Mouse (Mus musculus): ENCODE data around the gene Ackr3.

Gene Ackr3

GRCm38 (mm10) chr1:90204821-90205220 is 1.0 kb downstream of the Ackr3 start:
- no peak for DNase-seq (ENCODE audit: low spot score)

- DNase-seq (ENCODE audit: low spot score), result no peak
These were observed 1.4 kb downstream of the Ackr3 start for GRCm38 (mm10) chr1:90205223-90205622.

DNA sequence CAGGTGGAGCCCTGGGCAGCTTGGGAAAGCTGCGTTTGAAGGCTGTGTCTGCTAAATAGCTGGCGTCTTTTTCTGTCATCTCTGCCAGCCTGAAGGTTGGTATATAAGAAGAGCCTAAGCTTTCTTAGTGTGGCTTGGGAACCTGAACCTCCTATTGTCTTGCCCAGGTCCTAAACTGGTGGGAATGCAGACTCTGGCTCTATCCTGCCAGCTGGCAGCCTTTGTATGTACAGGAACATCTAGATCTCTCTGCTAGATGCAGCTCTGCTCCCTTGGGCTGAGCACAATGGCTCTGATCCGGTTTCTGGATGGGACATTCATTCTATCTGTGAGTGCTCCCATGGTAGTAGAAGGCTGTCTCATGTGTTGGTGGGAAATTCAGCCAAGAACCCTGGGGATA is 2.9 kb downstream of the Ackr3 start:
- no peak for DNase-seq (ENCODE audit: low spot score)

GRCm38 (mm10) chr1:90207279-90207678 is 3.5 kb downstream of the Ackr3 start:
- no peak for DNase-seq (ENCODE audit: low spot score)

DNA sequence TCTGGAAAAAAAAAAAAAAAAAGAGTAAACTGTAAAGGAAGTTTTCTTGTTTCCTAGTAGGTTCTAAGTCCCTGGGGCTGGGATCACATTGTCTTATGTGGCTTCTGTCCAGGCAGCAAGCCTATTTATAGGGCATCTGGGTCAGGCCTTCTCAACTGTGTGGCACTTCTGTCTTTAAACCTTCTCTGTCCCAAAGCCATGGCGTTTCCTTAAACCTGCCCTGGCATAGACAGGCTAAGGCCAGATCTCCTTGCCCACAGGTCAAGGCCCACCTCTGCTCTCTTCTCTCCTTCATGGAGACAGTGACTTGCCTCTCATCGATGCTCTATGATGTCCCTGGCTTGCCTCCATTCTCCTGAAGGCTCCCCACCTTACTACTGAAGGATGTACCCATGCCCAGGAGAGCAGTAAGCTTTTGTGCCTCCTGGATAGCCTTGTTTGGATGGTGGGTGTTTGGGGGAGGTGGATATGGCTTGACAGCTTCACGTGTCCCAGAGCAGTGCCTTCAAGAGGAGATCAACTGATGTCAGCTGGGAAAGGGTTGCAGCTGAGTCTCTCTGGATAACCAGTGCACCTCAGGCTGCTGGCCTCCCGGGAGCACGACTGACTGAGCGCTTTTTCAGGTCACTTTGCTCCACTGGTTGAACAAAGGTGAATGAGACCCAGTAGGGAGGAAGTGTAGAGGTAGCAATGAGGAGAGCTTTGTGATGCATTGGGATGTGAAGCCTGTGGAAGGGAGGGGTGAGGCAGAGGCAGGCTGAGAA is 4.1 kb downstream of the Ackr3 start:
- DNase-seq (ENCODE audit: low spot score), result no peak

- DNase-seq (ENCODE audit: low spot score), result no peak
These were observed 4.7 kb downstream of the Ackr3 start for GRCm38 (mm10) chr1:90208503-90208860.

DNA sequence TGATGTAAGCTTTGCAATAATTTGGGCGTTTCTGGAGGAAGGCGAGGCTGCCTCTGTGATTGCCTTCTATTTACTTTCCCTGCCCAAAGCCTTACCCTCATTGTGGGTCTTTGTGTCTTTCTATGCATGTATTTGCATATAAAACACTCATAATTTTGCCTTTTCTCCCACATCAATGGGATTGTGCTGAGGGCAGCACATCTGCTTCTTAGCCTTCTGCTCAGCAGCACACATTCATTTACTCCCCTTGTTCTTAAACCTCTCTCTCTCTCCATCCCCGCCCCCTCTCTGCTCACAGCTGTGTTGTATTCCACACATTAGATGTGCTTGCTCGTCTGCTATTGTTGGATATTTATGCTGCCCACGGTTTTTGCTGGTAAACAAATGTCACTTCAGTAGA is 5.3 kb downstream of the Ackr3 start:
- no peak for DNase-seq (ENCODE audit: low spot score)

- DNase-seq (ENCODE audit: low spot score), result no peak
These were observed 6.0 kb downstream of the Ackr3 start for GRCm38 (mm10) chr1:90209741-90210140.

GRCm38 (mm10) chr1:90210346-90210745 is 6.6 kb downstream of the Ackr3 start:
- no peak for DNase-seq (ENCODE audit: low spot score)

- DNase-seq (ENCODE audit: low spot score), result no peak
These were observed 7.0 kb downstream of the Ackr3 start for GRCm38 (mm10) chr1:90210761-90211160.

GRCm38 (mm10) chr1:90212376-90212775 is 8.6 kb downstream of the Ackr3 start:
- no peak for DNase-seq (ENCODE audit: low spot score)

DNA sequence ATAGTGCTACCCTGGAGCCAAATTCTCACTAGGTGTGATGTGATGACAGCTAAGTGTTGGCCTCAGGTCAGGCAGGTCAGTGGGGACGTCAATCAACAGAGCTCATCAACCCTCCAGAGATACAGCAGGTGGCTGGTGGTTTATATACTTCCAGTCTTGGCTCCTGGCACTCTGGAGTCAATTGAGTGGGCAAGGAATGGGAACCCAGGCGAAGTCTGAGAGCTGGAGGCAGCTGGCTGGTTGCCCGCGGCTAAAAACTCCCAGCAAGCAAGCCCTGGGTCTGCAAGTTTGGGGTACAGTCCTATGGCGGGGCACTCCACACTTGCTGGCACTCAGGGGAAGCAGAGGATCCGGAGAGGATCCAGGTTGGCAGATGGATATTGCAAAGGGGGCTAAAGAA is 9.1 kb downstream of the Ackr3 start:
- no peak for DNase-seq (ENCODE audit: low spot score)

GRCm38 (mm10) chr1:90214021-90214420 is 10.2 kb downstream of the Ackr3 start:
- DNase-seq (ENCODE audit: low spot score), result no peak

DNA sequence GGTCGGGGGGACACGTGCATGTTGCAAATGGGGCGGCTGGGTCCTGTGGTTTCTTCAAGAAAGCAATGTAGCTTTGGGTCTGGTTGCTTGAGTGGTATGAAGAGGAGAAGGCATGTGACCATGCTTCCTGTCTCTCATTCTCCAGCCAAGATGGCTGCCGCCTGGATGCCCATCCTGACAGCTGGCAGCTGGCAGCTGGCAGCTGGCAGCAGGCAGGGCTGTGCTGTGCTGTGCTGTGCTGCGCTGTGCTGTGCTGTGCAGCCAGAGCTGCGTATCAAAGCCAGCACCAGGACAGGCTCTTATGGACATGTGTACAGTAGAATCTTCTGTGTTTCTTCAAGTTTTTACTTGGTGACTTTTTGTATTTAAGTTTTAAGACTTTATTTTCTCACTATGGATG is 11.1 kb downstream of the Ackr3 start:
- no peak for DNase-seq (ENCODE audit: low spot score)

DNA sequence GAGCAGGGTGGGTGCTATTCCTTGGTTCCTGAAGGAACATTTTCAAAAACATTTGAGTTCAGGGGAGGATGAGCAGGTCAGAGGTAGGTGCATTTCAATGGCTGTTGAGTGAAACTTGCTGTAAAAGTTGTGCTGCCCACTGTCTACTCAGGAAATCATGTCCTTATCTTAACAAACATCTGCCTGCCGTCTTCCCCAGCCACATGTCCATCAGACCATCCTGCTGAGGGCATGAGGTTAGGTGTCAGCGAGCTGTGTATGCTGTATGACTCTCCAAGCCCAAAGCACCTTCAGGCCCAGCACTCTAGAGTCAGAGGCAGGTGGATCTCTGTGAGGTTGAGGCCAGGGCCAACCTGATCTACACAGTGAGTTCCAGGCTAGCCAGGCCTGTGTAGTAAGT is 12.1 kb downstream of the Ackr3 start:
- no peak for DNase-seq (ENCODE audit: low spot score)

DNA sequence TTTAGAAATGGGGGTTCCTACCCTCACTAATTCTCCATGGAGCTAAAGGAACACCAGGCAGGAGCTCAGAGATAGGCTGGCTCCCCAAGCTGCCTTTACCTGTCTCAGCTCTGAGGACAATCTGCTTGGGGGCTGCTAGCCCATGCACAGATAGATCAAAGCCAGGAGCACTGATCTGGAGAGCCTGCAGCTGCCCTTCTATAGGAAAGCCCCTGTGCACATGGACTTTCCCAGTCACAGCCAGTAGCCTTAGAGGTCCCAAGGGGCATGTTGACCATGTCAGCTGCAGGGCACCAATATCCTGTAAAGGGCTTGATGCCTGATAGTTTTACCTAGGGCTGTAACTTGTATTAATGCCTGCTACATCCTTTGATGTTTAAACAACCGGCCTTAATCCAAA is 12.6 kb downstream of the Ackr3 start:
- DNase-seq (ENCODE audit: low spot score), result no peak

GRCm38 (mm10) chr1:90220280-90220679 is 16.5 kb downstream of the Ackr3 start:
- DNase-seq (ENCODE audit: low spot score), result no peak

GRCm38 (mm10) chr1:90220844-90221243 is 17.1 kb downstream of the Ackr3 start:
- DNase-seq (ENCODE audit: low spot score), result no peak

- no peak for DNase-seq (ENCODE audit: low spot score)
These were observed 18.1 kb downstream of the Ackr3 start for GRCm38 (mm10) chr1:90221811-90222361.

DNA sequence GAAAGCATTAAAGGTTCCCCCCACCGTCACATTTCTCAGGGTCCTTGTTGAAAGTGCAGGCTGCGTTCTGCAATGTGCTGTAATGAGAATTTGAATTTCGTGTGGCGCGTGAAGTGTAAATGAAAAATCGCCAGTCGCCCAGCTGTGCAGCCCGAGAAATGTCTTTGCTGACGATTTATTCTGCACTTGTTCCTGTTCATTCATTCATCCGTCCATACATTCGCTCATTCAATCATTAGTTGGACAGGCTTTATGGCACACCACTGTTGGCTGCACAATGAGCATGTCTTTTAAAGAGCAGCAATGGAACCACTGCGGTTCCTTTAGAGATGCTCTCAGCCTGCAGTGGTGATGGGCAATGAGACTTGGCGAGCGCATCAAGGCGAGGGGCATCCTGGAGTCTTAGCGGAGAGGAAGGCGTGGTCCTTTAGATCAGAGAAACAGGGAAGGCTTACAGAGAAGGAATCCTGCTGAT is 18.7 kb downstream of the Ackr3 start:
- no peak for DNase-seq (ENCODE audit: low spot score)

DNA sequence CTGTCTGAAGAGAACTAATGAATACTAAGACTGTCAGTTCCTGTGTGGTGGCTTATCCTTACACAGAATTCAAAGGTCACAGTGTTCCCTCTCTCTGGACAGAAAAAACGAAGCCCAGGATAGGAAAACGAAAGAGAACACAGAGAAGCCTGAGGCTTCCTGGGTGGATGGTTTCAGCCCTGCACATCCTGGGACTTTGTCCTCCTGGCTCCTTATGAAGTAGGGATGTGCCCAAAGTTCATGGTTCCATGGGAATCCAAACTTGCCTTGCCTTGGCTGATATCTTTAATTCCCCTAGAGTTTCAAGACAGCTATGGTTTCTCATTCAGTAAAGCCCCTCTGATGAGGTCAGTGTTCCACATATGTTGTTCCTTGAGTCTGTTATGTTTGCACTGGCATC is 19.2 kb downstream of the Ackr3 start:
- no peak for DNase-seq (ENCODE audit: low spot score)

DNA sequence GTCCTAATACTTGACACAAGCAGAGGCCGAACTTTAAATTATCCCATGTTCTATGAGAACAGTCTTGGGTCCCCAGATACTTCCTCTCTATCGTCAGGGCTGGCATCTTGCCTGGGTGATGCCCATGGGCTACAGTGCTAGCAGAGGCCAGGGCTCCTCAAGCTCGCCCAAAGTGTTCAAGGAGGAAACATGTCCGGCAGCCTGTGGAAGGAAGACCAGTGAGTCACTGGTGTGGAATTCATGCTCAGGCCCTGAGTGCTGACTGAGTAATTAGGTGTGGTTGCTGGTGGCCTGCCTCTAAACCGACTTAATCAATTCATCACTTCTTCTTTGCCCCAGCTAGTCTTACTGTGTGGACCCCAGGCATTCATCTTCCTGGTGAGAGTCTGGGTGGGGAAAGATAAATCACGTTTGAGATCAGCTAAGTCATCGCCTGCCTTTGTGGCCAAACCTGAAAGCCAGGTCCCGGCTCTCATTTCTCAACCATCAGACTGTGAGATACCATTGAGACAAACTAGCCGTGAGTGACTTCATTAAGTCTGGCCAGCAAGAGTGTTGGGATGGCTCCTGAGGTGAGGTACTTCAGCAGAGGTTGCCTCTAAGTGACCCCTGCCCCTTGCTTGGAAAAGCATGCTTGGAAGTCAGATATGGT is 21.9 kb downstream of the Ackr3 start:
- DNase-seq (ENCODE audit: low spot score), result no peak

- DNase-seq (ENCODE audit: low spot score), result no peak
These were observed 24.0 kb downstream of the Ackr3 start for GRCm38 (mm10) chr1:90227684-90228322.
